Mouse (Mus musculus): ENCODE measurements at regions not wholly inside any gene's neighbourhood (a gene's known extent, or its start where the extent isn't known, plus 50 kb on each side); places are given as distances from the start of the nearest gene placed in this dataset.

DNA sequence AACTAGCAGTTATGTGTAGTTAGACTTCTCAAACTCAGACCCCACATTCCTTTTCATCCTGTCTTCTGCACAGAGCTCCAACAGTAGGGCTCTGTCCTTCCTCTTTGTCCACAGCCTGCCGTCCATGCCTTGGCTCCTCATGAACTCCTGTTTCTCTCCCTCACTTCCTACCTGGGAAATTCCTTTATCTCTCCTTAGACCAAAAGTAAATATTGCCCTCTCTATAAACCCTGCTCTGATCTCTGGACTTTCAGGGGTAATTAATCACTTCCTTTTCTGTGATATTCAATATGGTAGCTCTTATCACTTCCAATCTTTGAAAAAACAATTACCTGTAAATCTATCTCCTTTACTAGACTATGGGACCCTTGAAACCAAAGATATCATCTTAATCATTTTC, 576.1 kb downstream of the Nfib start:
- TF ChIP-seq POLR2A (IDR thresholded peaks at IDR 0.05; ENCODE audit: insufficient read depth, low read depth, low read length) (no peak), CTCF (IDR thresholded peaks at IDR 0.05; ENCODE audit: insufficient read depth, low read depth, low read length) (no peak)

Data from olfactory bulb, adult 2 months (tissue).